Mouse (Mus musculus): ENCODE data around the gene Mum1.

GRCm38 (mm10) chr10:80227166-80227539, 919 bp downstream of the Mum1 start:
- TF ChIP-seq CTCF (IDR thresholded peaks at IDR 0.05; ENCODE audit: borderline replicate concordance, insufficient read depth, low read length) (no peak), POLR2A (IDR thresholded peaks at IDR 0.05; ENCODE audit: low read depth, low read length) (no peak)

Data from embryonic fibroblast, embryonic 13.5 days (primary cell).